Mouse (Mus musculus) kidney, postnatal 25 days (tissue): ENCODE results near the gene Atat1.

Experiments used
- DNase-seq, 2 experiments: peaks; one replicate each; pipeline ENCODE4 v3.0.0; 2021; ENCODE audit warnings: mixed read lengths in 2 of 2

The Atat1 gene

GRCm38 (mm10) chr17:35917143-35917462 lies 7.2 kb upstream of the Atat1 start:
- DNase-seq, result peak; percentile 31 to 64

GRCm38 (mm10) chr17:35916297-35917142 lies 6.6 kb upstream of the Atat1 start, which contains the start of the genes Mrps18b and Ppp1r10:
Gene Mrps18b (minus strand): TSS chr17:35916389.
Gene Ppp1r10 (plus strand): TSS chr17:35916434.
- peak; percentile 98 to 100 for DNase-seq

GRCm38 (mm10) chr17:35915538-35916296 lies 5.8 kb upstream of the Atat1 start:
- DNase-seq, result peak in 1 of 2 experiments; percentile 76

- peak in 1 of 2 experiments; percentile 37 for DNase-seq
Observed at GRCm38 (mm10) chr17:35914975-35915374, 5.1 kb upstream of the Atat1 start.

- no peak for DNase-seq
Observed at GRCm38 (mm10) chr17:35909186-35909918, 523 bp downstream of the Atat1 start.

GRCm38 (mm10) chr17:35907609-35908008 lies 2.3 kb downstream of the Atat1 start:
- no peak for DNase-seq

- DNase-seq, result no peak
Observed at GRCm38 (mm10) chr17:35905587-35905986, 4.3 kb downstream of the Atat1 start.

- no peak for DNase-seq
Observed at GRCm38 (mm10) chr17:35903992-35904355, 5.9 kb downstream of the Atat1 start.

GRCm38 (mm10) chr17:35903343-35903991 lies 6.4 kb downstream of the Atat1 start:
- peak; percentile 79 to 88 for DNase-seq

GRCm38 (mm10) chr17:35900636-35901035 lies 9.2 kb downstream of the Atat1 start:
- no peak for DNase-seq

GRCm38 (mm10) chr17:35897644-35898573 lies 12.0 kb downstream of the Atat1 start:
- no peak for DNase-seq

- peak; percentile 90 to 95 for DNase-seq
Observed at GRCm38 (mm10) chr17:35896781-35897643, 12.9 kb downstream of the Atat1 start, which contains the start of gene 2310061I04Rik. Gene 2310061I04Rik (minus strand): TSS chr17:35897431.

- DNase-seq, result no peak
Observed at GRCm38 (mm10) chr17:35887725-35888124, 22.1 kb downstream of the Atat1 start.

- no peak for DNase-seq
Observed at GRCm38 (mm10) chr17:35883777-35884176, 26.1 kb downstream of the Atat1 start.

GRCm38 (mm10) chr17:35882924-35883323 lies 27.0 kb downstream of the Atat1 start:
- DNase-seq, result no peak

- peak; percentile 97 to 98 for DNase-seq
Observed at GRCm38 (mm10) chr17:35879245-35880057, 30.4 kb downstream of the Atat1 start, which contains the start of gene Dhx16. Gene Dhx16 (plus strand): TSS chr17:35879819.

GRCm38 (mm10) chr17:35874721-35875120 lies 35.2 kb downstream of the Atat1 start:
- peak; percentile 57 to 68 for DNase-seq

- DNase-seq, result peak; percentile 88 to 89
Observed at GRCm38 (mm10) chr17:35873774-35874519, 35.9 kb downstream of the Atat1 start.
